Mouse (Mus musculus) liver, embryonic 13.5 days (tissue): ENCODE data around the gene Cep164. TPM values are rescaled to one million over a fixed set of nuclear protein-coding genes. Genes with fewer than 3 reads are reported as not detected.

ENCODE experiments used
- ATAC-seq: fragments of 200-750 bp; cut with Nextera tagmentation; 2 replicates; pipeline ENCODE4 v1.8.0; 2017; ENCODE audit warnings: low read depth, mild to moderate bottlenecking, moderate number of reproducible peaks, moderate library complexity
- DNase-seq: peaks from one replicate; pipeline ENCODE4 v3.0.0; 2022
- H3K27ac ChIP-seq: fragments of 300-500 bp; sonication (generic); 2 replicates; pipeline ENCODE4 v1.5.1; 2015; ENCODE audit warnings: moderate library complexity, mild to moderate bottlenecking, inconsistent platforms
- H3K27me3 ChIP-seq: fragments of 300-500 bp; sonication (generic); 2 replicates; pipeline ENCODE4 v1.6.1; 2015; ENCODE audit warnings: mild to moderate bottlenecking, inconsistent platforms
- H3K36me3 ChIP-seq: fragments of 300-500 bp; sonication (generic); 2 replicates; pipeline ENCODE4 v1.6.1; 2015; ENCODE audit warnings: mild to moderate bottlenecking, inconsistent platforms
- H3K4me1 ChIP-seq: fragments of 300-500 bp; sonication (generic); replicated peaks from 2 replicates; pipeline ENCODE4 v1.6.1; 2015; ENCODE audit warnings: inconsistent platforms
- H3K4me2 ChIP-seq: fragments of 300-500 bp; sonication (generic); 2 replicates; pipeline ENCODE4 v1.6.1; 2015; ENCODE audit warnings: inconsistent platforms, mild to moderate bottlenecking, moderate library complexity
- H3K4me3 ChIP-seq: fragments of 300-500 bp; sonication (generic); replicated peaks from 2 replicates; pipeline ENCODE4 v1.5.1; 2015; ENCODE audit warnings: mild to moderate bottlenecking, inconsistent platforms
- H3K9ac ChIP-seq: fragments of 300-500 bp; sonication (generic); 2 replicates; pipeline ENCODE4 v1.6.1; 2015; ENCODE audit warnings: mild to moderate bottlenecking, inconsistent platforms
- H3K9me3 ChIP-seq: fragments of 300-500 bp; sonication (generic); replicated peaks from 2 replicates; pipeline ENCODE4 v1.6.1; 2016; ENCODE audit warnings: inconsistent platforms
- WGBS: fragments of 180-500 bp; shearing (Covaris S2); methylation state at CpG from one replicate; pipeline ENCODE4 v1.1.7; 2015; ENCODE audit not compliant: insufficient replicate concordance; 5-methylcytosine and 5-hydroxymethylcytosine counted together
- polyA plus RNA-seq: library from polyadenylated mRNA; unstranded; fragments of >200 nt; fragmentation: Nextera tagmentation; extraction: Ambion mirVana; gene quantifications from 2 replicates; pipeline ENCODE4 v1.2.1, GENCODE M21; 2015

Gene Cep164
- polyA plus RNA-seq, 1 experiment from 2014 or later, result 6.0 TPM

GRCm38 (mm10) chr9:45806847-45807246 lies 21.6 kb downstream of the Cep164 start:
- DNase-seq (no peak), ATAC-seq (no peak)
- no peaks in the 10 kb centered on the region for H3K27me3 ChIP-seq
- H3K4me1 ChIP-seq, result peaks cover 26% of the 10 kb centered on the region
- no peak overlapping the region for H3K9ac ChIP-seq
- no peak overlapping the region for H3K4me3 ChIP-seq
- H3K9me3 ChIP-seq, result peaks cover 4% of the 10 kb centered on the region; the same call in 1 of the 2 replicates
- WGBS, result 87% methylated on average over 11 of the region's 11 CpGs
- no peak overlapping the region for H3K27ac ChIP-seq
- peaks cover 7% of the 10 kb centered on the region; the same call in 1 of the 2 replicates for H3K36me3 ChIP-seq
- no peak overlapping the region for H3K4me2 ChIP-seq

GRCm38 (mm10) chr9:45803070-45803774 lies 25.3 kb downstream of the Cep164 start:
- 46% methylated on average over 21 of the region's 21 CpGs for WGBS
- Histone ChIP-seq H3K4me1 (peaks cover 37% of the 10 kb centered on the region), H3K27me3 (no peaks in the 10 kb centered on the region), H3K9ac (peak overlapping the region; percentile 49), H3K36me3 (peaks cover 17% of the 10 kb centered on the region), H3K4me3 (peak overlapping the region; percentile 32), H3K27ac (peak overlapping the region; percentile 91), H3K9me3 (peaks cover 4% of the 10 kb centered on the region; the same call in 1 of the 2 replicates), H3K4me2 (peak overlapping the region; percentile 63)
- ATAC-seq, result peak; percentile 97
- DNase-seq, result peak; percentile 72

- peaks cover 50% of the 10 kb centered on the region for H3K4me1 ChIP-seq
- no peak overlapping the region for H3K27ac ChIP-seq
- H3K9me3 ChIP-seq, result peaks cover 2% of the 10 kb centered on the region; the same call in 1 of the 2 replicates
- no peak overlapping the region for H3K9ac ChIP-seq
- H3K27me3 ChIP-seq, result no peaks in the 10 kb centered on the region
- no peak for ATAC-seq
- H3K4me3 ChIP-seq, result no peak overlapping the region
- DNase-seq, result no peak
- no peak overlapping the region for H3K4me2 ChIP-seq
- peaks cover 11% of the 10 kb centered on the region for H3K36me3 ChIP-seq
- WGBS, result 73% methylated on average over 8 of the region's 8 CpGs
These were observed 29.1 kb downstream of the Cep164 start for GRCm38 (mm10) chr9:45799402-45799801.

- WGBS, result 33% methylated on average over 13 of the region's 13 CpGs
- H3K9ac ChIP-seq, result 0 out of 2 replicates have a peak overlapping the region, but pooled peaks have one; percentile 17
- ATAC-seq, result no peak
- H3K4me1 ChIP-seq, result peaks cover 42% of the 10 kb centered on the region
- no peak for DNase-seq
- peaks cover 14% of the 10 kb centered on the region for H3K36me3 ChIP-seq
- no peaks in the 10 kb centered on the region for H3K9me3 ChIP-seq
- no peak overlapping the region for H3K27ac ChIP-seq
- no peak overlapping the region for H3K4me3 ChIP-seq
- no peak overlapping the region for H3K4me2 ChIP-seq
- H3K27me3 ChIP-seq, result no peaks in the 10 kb centered on the region
These were observed 29.9 kb downstream of the Cep164 start for GRCm38 (mm10) chr9:45798467-45799164.

- Histone ChIP-seq H3K36me3 (peaks cover 17% of the 10 kb centered on the region), H3K4me1 (peaks cover 30% of the 10 kb centered on the region), H3K27me3 (no peaks in the 10 kb centered on the region), H3K9me3 (no peaks in the 10 kb centered on the region), H3K9ac (no peak overlapping the region), H3K27ac (no peak overlapping the region), H3K4me2 (no peak overlapping the region), H3K4me3 (no peak overlapping the region)
- ATAC-seq (no peak), DNase-seq (no peak)
- 64% methylated on average over 3 of the region's 3 CpGs for WGBS
These were observed 31.2 kb downstream of the Cep164 start for GRCm38 (mm10) chr9:45797271-45797670.

GRCm38 (mm10) chr9:45795722-45796121 lies 32.8 kb downstream of the Cep164 start:
- ATAC-seq (no peak), DNase-seq (no peak)
- H3K36me3 ChIP-seq, result peaks cover 12% of the 10 kb centered on the region
- WGBS, result 66% methylated on average over 5 of the region's 5 CpGs
- H3K9me3 ChIP-seq, result no peaks in the 10 kb centered on the region
- H3K4me2 ChIP-seq, result no peak overlapping the region
- no peak overlapping the region for H3K27ac ChIP-seq
- no peaks in the 10 kb centered on the region for H3K27me3 ChIP-seq
- H3K4me3 ChIP-seq, result no peak overlapping the region
- H3K9ac ChIP-seq, result no peak overlapping the region
- peaks cover 23% of the 10 kb centered on the region for H3K4me1 ChIP-seq

GRCm38 (mm10) chr9:45793697-45794096 lies 34.8 kb downstream of the Cep164 start:
- Histone ChIP-seq H3K36me3 (peaks cover 11% of the 10 kb centered on the region), H3K27ac (no peak overlapping the region), H3K9me3 (no peaks in the 10 kb centered on the region), H3K4me1 (peaks cover 24% of the 10 kb centered on the region), H3K27me3 (no peaks in the 10 kb centered on the region), H3K9ac (no peak overlapping the region), H3K4me3 (no peak overlapping the region), H3K4me2 (no peak overlapping the region)
- DNase-seq (no peak), ATAC-seq (no peak)
- 79% methylated on average over 6 of the region's 6 CpGs for WGBS

- Histone ChIP-seq H3K9me3 (no peaks in the 10 kb centered on the region), H3K4me2 (no peak overlapping the region), H3K4me1 (peaks cover 26% of the 10 kb centered on the region), H3K36me3 (peaks cover 11% of the 10 kb centered on the region), H3K9ac (no peak overlapping the region), H3K27me3 (no peaks in the 10 kb centered on the region), H3K27ac (no peak overlapping the region), H3K4me3 (no peak overlapping the region)
- 71% methylated on average over 1 of the region's 1 CpGs for WGBS
- DNase-seq, result no peak
- no peak for ATAC-seq
These were observed 36.3 kb downstream of the Cep164 start for GRCm38 (mm10) chr9:45792235-45792634.

- Histone ChIP-seq H3K9me3 (no peaks in the 10 kb centered on the region), H3K4me3 (no peak overlapping the region), H3K27me3 (no peaks in the 10 kb centered on the region), H3K27ac (no peak overlapping the region), H3K36me3 (peaks cover 11% of the 10 kb centered on the region), H3K9ac (no peak overlapping the region), H3K4me2 (no peak overlapping the region), H3K4me1 (peaks cover 31% of the 10 kb centered on the region)
- 67% methylated on average over 8 of the region's 8 CpGs for WGBS
- ATAC-seq (no peak), DNase-seq (no peak)
These were observed 36.9 kb downstream of the Cep164 start for GRCm38 (mm10) chr9:45791456-45792142.

- no peaks in the 10 kb centered on the region for H3K27me3 ChIP-seq
- H3K9ac ChIP-seq, result no peak overlapping the region
- no peaks in the 10 kb centered on the region for H3K9me3 ChIP-seq
- peak; percentile 81 for ATAC-seq
- 23% methylated on average over 5 of the region's 5 CpGs for WGBS
- H3K4me1 ChIP-seq, result peaks cover 23% of the 10 kb centered on the region
- peak overlapping the region; percentile 39 for H3K27ac ChIP-seq
- H3K36me3 ChIP-seq, result peaks cover 5% of the 10 kb centered on the region
- H3K4me2 ChIP-seq, result 0 out of 2 replicates have a peak overlapping the region, but pooled peaks have one; percentile 33
- no peak overlapping the region for H3K4me3 ChIP-seq
- DNase-seq, result no peak
These were observed 40.1 kb downstream of the Cep164 start for GRCm38 (mm10) chr9:45788405-45788804.

- H3K9ac ChIP-seq, result peak overlapping the region; percentile 45; the same call in 1 of the 2 replicates
- H3K27ac ChIP-seq, result peak overlapping the region; percentile 58; the same call in 1 of the 2 replicates
- peak; percentile 62; the same call in 1 of the 2 replicates for ATAC-seq
- H3K4me3 ChIP-seq, result no peak overlapping the region
- WGBS, result 43% methylated on average over 6 of the region's 6 CpGs
- peak overlapping the region; percentile 33 for H3K4me2 ChIP-seq
- 0 out of 2 replicates have a peak, but pooled peaks cover 5% of the 10 kb centered on the region for H3K36me3 ChIP-seq
- no peak for DNase-seq
- peaks cover 23% of the 10 kb centered on the region for H3K4me1 ChIP-seq
- H3K9me3 ChIP-seq, result no peaks in the 10 kb centered on the region
- no peaks in the 10 kb centered on the region for H3K27me3 ChIP-seq
These were observed 40.9 kb downstream of the Cep164 start for GRCm38 (mm10) chr9:45787547-45787946.
